Mouse (Mus musculus) heart, postnatal 0 days (tissue): ENCODE results near the gene Lrrc8c. TPM values are rescaled to one million over a fixed set of nuclear protein-coding genes. Genes with fewer than 3 reads are reported as not detected.

ENCODE experiments used
- ATAC-seq: fragments of 200-750 bp; cut with Nextera tagmentation; 2 replicates; pipeline ENCODE4 v1.8.0; 2017; ENCODE audit warnings: low read depth, moderate number of reproducible peaks, moderate library complexity; ENCODE audit not compliant: insufficient read depth
- DNase-seq: peaks from one replicate; pipeline ENCODE4 v3.0.0-alpha.2; 2016; ENCODE audit warnings: low spot score
- H3K27ac ChIP-seq: fragments of 300-500 bp; sonication (generic); 2 replicates; pipeline ENCODE4 v1.5.1; 2014; ENCODE audit warnings: low read depth, mild to moderate bottlenecking
- H3K27me3 ChIP-seq: fragments of 300-500 bp; sonication (generic); 2 replicates; pipeline ENCODE4 v1.6.1; 2014; ENCODE audit warnings: low read length, mixed read lengths; ENCODE audit not compliant: control insufficient read depth, insufficient read depth
- H3K36me3 ChIP-seq: fragments of 300-500 bp; sonication (generic); replicated peaks from 2 replicates; pipeline ENCODE4 v1.6.1; 2014; ENCODE audit warnings: low read length, mixed read lengths; ENCODE audit not compliant: control insufficient read depth, insufficient read depth
- H3K4me1 ChIP-seq: fragments of 300-500 bp; sonication (generic); 2 replicates; pipeline ENCODE4 v1.6.1; 2014; ENCODE audit warnings: antibody characterized with exemption; ENCODE audit not compliant: control insufficient read depth, insufficient read depth
- H3K4me2 ChIP-seq: fragments of 300-500 bp; sonication (generic); 2 replicates; pipeline ENCODE4 v1.6.1; 2014; ENCODE audit warnings: low read depth, mild to moderate bottlenecking, low read length, moderate library complexity
- H3K4me3 ChIP-seq: fragments of 300-500 bp; sonication (generic); 2 replicates; pipeline ENCODE4 v1.5.1; 2014; ENCODE audit warnings: low read depth, low read length
- H3K9ac ChIP-seq: fragments of 300-500 bp; sonication (generic); replicated peaks from 2 replicates; pipeline ENCODE4 v1.6.1; 2014; ENCODE audit warnings: low read depth, low read length, mixed read lengths
- H3K9me3 ChIP-seq: fragments of 300-500 bp; sonication (generic); replicated peaks from 2 replicates; pipeline ENCODE4 v1.6.1; 2016; ENCODE audit warnings: low read length; ENCODE audit not compliant: control insufficient read depth
- CTCF ChIP-seq: IDR thresholded peaks from 2 replicates; pipeline ENCODE4 v1.5.1; 2016; ENCODE audit warnings: antibody characterized with exemption, control low read depth, low read depth
- EP300 ChIP-seq: IDR thresholded peaks from 2 replicates; pipeline ENCODE4 v1.6.1; 2016; ENCODE audit warnings: antibody characterized with exemption, low read depth
- WGBS: fragments of 180-500 bp; shearing (Covaris S2); extraction: QIAGEN DNeasy Blood & Tissue Kit; methylation state at CpG from one replicate; pipeline ENCODE4 v1.1.7; 2014; 5-methylcytosine and 5-hydroxymethylcytosine counted together
- polyA plus RNA-seq: library from polyadenylated mRNA; unstranded; fragments of >200 nt; fragmentation: Nextera tagmentation; extraction: Ambion mirVana; gene quantifications from 2 replicates; pipeline ENCODE4 v1.2.1, GENCODE M21; 2015
- total RNA-seq: library from RNA; depleted of rRNA; stranded (reverse); fragments of >200 nt; gene quantifications from 2 replicates; pipeline ENCODE4 v1.2.3, GENCODE M21; 2014; ENCODE audit warnings: low replicate concordance

Lrrc8c gene
- total and polyA plus RNA-seq, 2 experiments from 2014 or later, result 5.0 to 14.9 TPM

DNA sequence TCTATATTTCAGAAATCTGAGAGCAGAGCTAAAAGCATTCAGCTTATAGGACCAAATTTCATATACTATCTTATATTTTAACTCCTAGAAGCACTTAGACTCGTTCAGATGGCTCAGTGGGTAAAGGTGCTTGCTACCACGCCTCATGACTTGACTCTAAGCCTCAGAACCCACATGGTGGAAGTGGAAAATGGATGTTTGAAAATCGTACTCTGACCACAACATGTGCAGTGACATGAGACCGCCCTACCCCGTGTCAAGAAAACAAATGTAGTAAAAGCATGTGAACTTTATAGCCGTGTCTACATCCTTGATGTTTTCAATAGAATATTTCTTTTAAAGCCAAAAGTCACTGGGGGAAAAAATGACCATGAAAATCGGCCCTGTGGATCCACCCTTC is 21.9 kb downstream of the Lrrc8c start:
- no peak overlapping the region for H3K4me2 ChIP-seq
- no peaks in the 10 kb centered on the region for H3K27me3 ChIP-seq
- DNase-seq (no peak), ATAC-seq (no peak)
- peaks cover 43% of the 10 kb centered on the region for H3K36me3 ChIP-seq
- no peaks in the 10 kb centered on the region for H3K4me1 ChIP-seq
- TF ChIP-seq CTCF, result no peak
- no peak for TF ChIP-seq EP300
- H3K9ac ChIP-seq, result no peak overlapping the region
- WGBS, result 89% methylated on average over 7 of the region's 7 CpGs
- H3K9me3 ChIP-seq, result no peaks in the 10 kb centered on the region
- H3K27ac ChIP-seq, result no peak overlapping the region
- H3K4me3 ChIP-seq, result no peak overlapping the region

DNA sequence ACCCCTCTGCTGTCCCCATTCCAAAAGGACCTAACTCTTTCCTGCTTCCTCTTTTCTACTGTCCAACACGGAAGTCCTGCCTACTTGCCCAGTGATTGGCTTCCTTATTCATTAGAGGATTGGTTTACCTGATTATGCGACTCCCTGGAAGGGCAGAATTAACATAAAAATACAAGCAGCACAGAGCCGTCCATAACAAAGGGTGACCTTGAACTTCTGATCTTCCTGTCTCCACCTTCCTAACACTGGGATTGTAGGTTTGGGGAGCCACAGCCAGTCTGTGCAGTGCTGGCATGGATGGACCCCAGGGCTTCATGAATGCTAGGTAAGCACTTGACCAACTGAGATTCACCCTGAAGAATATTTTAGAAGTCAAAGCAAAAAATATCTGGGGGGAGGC is 25.9 kb downstream of the Lrrc8c start:
- DNase-seq, result no peak
- Histone ChIP-seq H3K36me3 (peaks cover 33% of the 10 kb centered on the region), H3K27me3 (no peaks in the 10 kb centered on the region), H3K9ac (no peak overlapping the region), H3K4me3 (no peak overlapping the region), H3K4me1 (peaks cover 8% of the 10 kb centered on the region; the same call in 1 of the 2 replicates), H3K27ac (no peak overlapping the region), H3K9me3 (no peaks in the 10 kb centered on the region), H3K4me2 (no peak overlapping the region)
- no peak for TF ChIP-seq EP300
- no peak for TF ChIP-seq CTCF
- ATAC-seq, result no peak
- WGBS, result 60% methylated on average over 3 of the region's 3 CpGs

DNA sequence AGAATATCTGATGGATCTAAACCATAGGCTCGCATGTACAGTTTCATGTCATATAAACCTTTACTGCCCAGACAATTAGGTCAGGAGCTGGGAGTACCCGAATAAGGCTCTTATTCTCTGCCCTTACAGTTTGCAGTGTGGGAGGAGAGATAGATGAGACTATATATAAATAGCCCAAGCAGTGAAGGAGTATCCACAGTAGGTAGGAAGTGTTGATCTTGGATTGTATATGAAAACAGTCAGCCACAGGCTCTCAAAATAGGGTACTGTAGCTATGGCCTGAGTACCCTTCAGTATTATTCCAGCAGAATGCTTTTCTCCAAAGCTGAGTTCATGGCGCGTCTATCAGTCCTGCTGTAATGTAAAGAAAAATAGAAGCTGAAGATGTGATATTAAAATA is 27.9 kb downstream of the Lrrc8c start:
- Histone ChIP-seq H3K4me1 (peaks cover 13% of the 10 kb centered on the region; the same call in 1 of the 2 replicates), H3K4me2 (no peak overlapping the region), H3K36me3 (peaks cover 33% of the 10 kb centered on the region), H3K4me3 (no peak overlapping the region), H3K27me3 (no peaks in the 10 kb centered on the region), H3K9ac (no peak overlapping the region), H3K9me3 (no peaks in the 10 kb centered on the region), H3K27ac (no peak overlapping the region)
- 72% methylated on average over 4 of the region's 4 CpGs for WGBS
- no peak for DNase-seq
- ATAC-seq, result no peak
- TF ChIP-seq EP300, result no peak
- no peak for TF ChIP-seq CTCF

DNA sequence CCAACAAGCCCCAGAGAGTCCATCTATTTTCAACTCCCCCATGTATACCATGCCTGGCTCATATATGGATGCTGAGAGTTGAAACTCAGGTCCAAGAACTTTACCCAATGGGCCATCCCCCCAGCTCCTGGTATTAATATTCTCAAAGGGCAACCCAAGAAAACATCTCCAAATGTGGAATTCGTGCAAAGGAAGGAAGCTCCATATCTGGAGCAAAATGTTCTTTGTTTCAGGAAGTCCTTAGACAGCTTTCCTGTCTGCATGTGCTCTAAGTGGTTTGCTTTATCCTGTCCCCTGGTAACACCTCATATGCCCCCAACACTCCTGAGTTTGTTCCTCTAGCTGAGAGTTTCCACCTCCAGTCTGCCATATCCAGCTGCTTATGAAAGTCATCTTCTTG is 32.6 kb downstream of the Lrrc8c start:
- DNase-seq (no peak), ATAC-seq (no peak)
- Histone ChIP-seq H3K27me3 (no peaks in the 10 kb centered on the region), H3K9ac (no peak overlapping the region), H3K27ac (no peak overlapping the region), H3K4me3 (no peak overlapping the region), H3K36me3 (peaks cover 16% of the 10 kb centered on the region; the same call in 1 of the 2 replicates), H3K9me3 (no peaks in the 10 kb centered on the region), H3K4me2 (no peak overlapping the region), H3K4me1 (peaks cover 11% of the 10 kb centered on the region; the same call in 1 of the 2 replicates)
- 59% methylated on average over 1 of the region's 1 CpGs for WGBS
- TF ChIP-seq CTCF (no peak), EP300 (0 out of 2 replicates have a peak, but pooled peaks have one; percentile 41)

DNA sequence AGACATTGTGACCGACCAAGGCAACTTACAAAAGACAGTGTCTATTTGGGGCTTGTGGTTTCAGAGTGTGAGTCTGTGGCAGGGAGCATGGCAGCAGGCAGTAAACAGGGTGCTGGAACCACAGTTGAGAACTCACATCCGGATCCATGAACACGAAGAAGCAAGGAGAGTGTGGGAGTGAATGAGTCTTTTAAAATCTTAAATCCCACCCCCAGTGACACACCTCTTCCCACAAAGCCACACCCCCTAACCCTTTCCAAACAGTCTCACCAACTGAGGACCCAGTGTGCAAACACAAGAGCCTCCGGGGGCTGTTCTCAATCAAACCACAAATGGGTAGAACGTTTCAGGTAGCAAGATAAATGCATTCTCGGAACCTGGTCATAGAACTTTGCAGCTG is 37.1 kb downstream of the Lrrc8c start:
- Histone ChIP-seq H3K4me1 (0 out of 2 replicates have a peak, but pooled peaks cover 6% of the 10 kb centered on the region), H3K27me3 (no peaks in the 10 kb centered on the region), H3K36me3 (peaks cover 21% of the 10 kb centered on the region; the same call in 1 of the 2 replicates), H3K4me3 (no peak overlapping the region), H3K9ac (no peak overlapping the region), H3K9me3 (no peaks in the 10 kb centered on the region; the same call in 1 of the 2 replicates), H3K4me2 (no peak overlapping the region), H3K27ac (no peak overlapping the region)
- DNase-seq, result no peak
- 90% methylated on average over 6 of the region's 6 CpGs for WGBS
- no peak for ATAC-seq
- TF ChIP-seq CTCF, result no peak
- no peak for TF ChIP-seq EP300

DNA sequence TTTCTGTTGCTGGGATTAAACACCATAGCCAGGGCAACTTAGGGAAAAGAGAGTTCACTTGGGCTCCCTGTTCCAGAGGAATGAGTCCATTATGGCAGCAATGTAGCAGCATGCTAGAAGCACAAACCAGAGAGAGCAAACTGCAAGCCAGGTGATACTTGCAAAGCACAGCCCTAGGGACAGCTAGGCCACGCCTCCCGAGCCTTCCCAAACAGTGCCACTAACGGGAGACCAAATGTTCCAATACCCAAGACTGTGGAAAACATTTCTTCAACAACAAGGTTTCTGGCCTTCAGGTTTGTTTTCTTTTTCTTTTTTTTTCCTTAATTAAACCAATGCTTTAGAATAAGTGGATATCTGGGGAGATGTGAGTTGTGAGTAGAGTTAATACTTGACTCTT is 38.2 kb downstream of the Lrrc8c start:
- Histone ChIP-seq H3K4me2 (no peak overlapping the region), H3K27me3 (no peaks in the 10 kb centered on the region), H3K27ac (no peak overlapping the region), H3K9me3 (no peaks in the 10 kb centered on the region; the same call in 1 of the 2 replicates), H3K4me1 (0 out of 2 replicates have a peak, but pooled peaks cover under 1% of the 10 kb centered on the region), H3K4me3 (no peak overlapping the region), H3K36me3 (0 out of 2 replicates have a peak, but pooled peaks cover 14% of the 10 kb centered on the region), H3K9ac (no peak overlapping the region)
- TF ChIP-seq EP300, result no peak
- TF ChIP-seq CTCF, result no peak
- DNase-seq, result no peak
- 95% methylated on average over 3 of the region's 3 CpGs for whole genome bisulfite sequencing
- no peak for ATAC-seq
